Mouse (Mus musculus) olfactory bulb, adult 2 months (tissue): ENCODE measurements around the gene Gm20820. TPM values are rescaled to one million over a fixed set of nuclear protein-coding genes. Genes with fewer than 3 reads are reported as not detected.
"Not testable (repeated sequence)": the region's sequence is repeated elsewhere in the genome, so short reads cannot be mapped to it uniquely, and the experiment has no call there.

Source experiments
- H3K27ac ChIP-seq: fragments of 200-500 bp; 2 replicates; pipeline ENCODE4 v1.5.1; 2012; ENCODE audit warnings: low read depth, low read length; ENCODE audit not compliant: insufficient read depth
- H3K4me1 ChIP-seq: fragments of 200-500 bp; 2 replicates; pipeline ENCODE4 v1.6.1; 2012; ENCODE audit warnings: low read length; ENCODE audit not compliant: control insufficient read depth, insufficient read depth
- H3K4me3 ChIP-seq: fragments of 200-500 bp; 2 replicates; pipeline ENCODE4 v1.5.1; 2012; ENCODE audit warnings: mild to moderate bottlenecking, low read depth, low read length, moderate library complexity; ENCODE audit not compliant: insufficient read depth
- WGBS: fragments of 180-500 bp; shearing (Covaris S2); methylation state at CpG from one replicate; pipeline ENCODE4 v1.1.7; 2018; 5-methylcytosine and 5-hydroxymethylcytosine counted together
- polyA plus RNA-seq: library from polyadenylated mRNA; stranded (reverse); fragments of >200 nt; gene quantifications from 2 replicates; pipeline ENCODE4 v1.2.4, GENCODE M21; 2012; ENCODE audit warnings: low replicate concordance; ENCODE audit not compliant: missing spikeins, insufficient read depth, insufficient read length

The Gm20820 gene
- not detected in 2 replicates for polyA plus RNA-seq

DNA sequence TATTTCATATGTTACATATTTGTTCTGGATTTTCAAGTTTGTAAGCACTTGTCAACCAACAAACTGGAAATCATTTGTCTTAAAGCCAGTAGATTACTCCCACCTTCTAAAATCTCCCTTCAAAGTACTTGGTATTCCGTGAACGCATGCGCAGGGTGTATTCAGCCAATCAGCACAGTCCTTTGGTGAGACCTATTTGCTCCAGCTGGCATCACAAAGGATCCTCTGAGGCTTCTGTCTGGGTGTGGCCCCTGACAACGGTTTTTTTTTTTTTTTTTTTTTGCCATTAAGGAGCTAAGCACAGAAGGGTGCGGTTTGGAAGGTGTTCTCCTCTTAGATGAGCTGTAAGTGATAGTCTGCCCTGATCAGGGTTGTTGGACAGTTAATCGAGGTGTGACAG, at the start of gene Gm20820:
Gene Gm20820, plus strand, starts transcription at position 301 of the 400 bp plus-strand sequence.
- WGBS: no CpG with 5 or more reads among the region's 6 CpGs
- H3K4me1 ChIP-seq, H3K27ac ChIP-seq: not testable (repeated sequence)

More for the DNA sequence above, at the start of gene Gm20820:
- not testable (repeated sequence) for H3K4me3 ChIP-seq
